ENCODE assay signal across 15 mouse cellular contexts in the genomic region with DNA sequence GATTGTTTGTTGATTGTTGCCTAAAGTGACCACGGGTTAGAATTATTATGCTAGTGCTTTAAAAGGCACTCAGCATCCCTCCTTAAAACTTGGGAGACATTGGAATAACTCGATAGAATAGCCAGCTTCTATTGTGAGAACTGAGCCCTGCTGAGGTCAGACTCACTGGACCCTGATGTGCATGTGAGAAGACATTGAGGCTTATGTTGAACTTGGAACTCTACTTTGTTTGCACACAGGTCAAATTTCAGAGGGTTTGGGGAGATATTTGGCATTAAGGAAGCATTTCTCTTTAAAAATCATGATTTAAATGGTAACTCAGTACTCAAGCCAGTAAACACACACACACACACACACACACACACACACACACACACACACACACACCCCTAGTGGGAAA.
"Had no signal": no experiment of that assay in that cellular context is flagged by ENCODE, and none has a peak within 500 bp of the region (broad histone marks: within the 10 kb centered on the region; RNA-seq: fewer than 3 reads in every experiment).

No protein-coding gene starts in this region.

- DNase-seq: layer of hippocampus, adult 9-11 months; layer of hippocampus, postnatal 36 days; lung, embryonic 14.5 days; lung, postnatal 10 days; thymus, postnatal 4 days had no signal

- H3K4me3 ChIP-seq: hindbrain, embryonic 15.5 days; limb, embryonic 13.5 days; megakaryocyte, embryonic 14.5 days; midbrain, embryonic 15.5 days; neural tube, embryonic 12.5 days had no signal

- H3K9me3 ChIP-seq: hindbrain, embryonic 15.5 days; limb, embryonic 13.5 days; megakaryocyte, embryonic 14.5 days; midbrain, embryonic 15.5 days; neural tube, embryonic 12.5 days had no signal

- H3K4me1 ChIP-seq: hindbrain, embryonic 15.5 days; megakaryocyte, embryonic 14.5 days; midbrain, embryonic 15.5 days; neural tube, embryonic 12.5 days had no signal

- H3K9ac ChIP-seq: hindbrain, embryonic 15.5 days; limb, embryonic 13.5 days; liver, embryonic 14.5 days; lung, embryonic 14.5 days; midbrain, embryonic 15.5 days; neural tube, embryonic 12.5 days had no signal

- H3K27me3 ChIP-seq: hindbrain, embryonic 15.5 days; limb, embryonic 13.5 days; megakaryocyte, embryonic 14.5 days; midbrain, embryonic 15.5 days; neural tube, embryonic 12.5 days had no signal

- H3K27ac ChIP-seq: hindbrain, embryonic 15.5 days; limb, embryonic 13.5 days; liver, embryonic 14.5 days; macrophage; midbrain, embryonic 15.5 days; neural tube, embryonic 12.5 days; stomach, postnatal 0 days had no signal

- H3K36me3 ChIP-seq: hindbrain, embryonic 15.5 days; midbrain, embryonic 15.5 days; neural tube, embryonic 12.5 days had no signal

- ATAC-seq: intestine, embryonic 16.5 days; midbrain, embryonic 15.5 days had no signal

- H3K4me2 ChIP-seq: hindbrain, embryonic 15.5 days; limb, embryonic 13.5 days; lung, embryonic 14.5 days; midbrain, embryonic 11.5 days; midbrain, embryonic 15.5 days; neural tube, embryonic 12.5 days had no signal
